Mouse (Mus musculus) adrenal gland, adult (tissue): ENCODE data around the gene Inafm2.

Experiments
- DNase-seq, 2 experiments: peaks; one replicate each; pipeline ENCODE4 v3.0.0; 2022 to 2023; ENCODE audit warnings: low spot score in 1 of 2; ENCODE audit not compliant: inconsistent age in 2 of 2

The Inafm2 gene

GRCm38 (mm10) chr2:118754143-118754542 lies 8.6 kb downstream of the Inafm2 start:
- no peak for DNase-seq

- DNase-seq, result no peak
Measured at GRCm38 (mm10) chr2:118755407-118755806, 9.8 kb downstream of the Inafm2 start.

GRCm38 (mm10) chr2:118756103-118756502 lies 10.5 kb downstream of the Inafm2 start:
- no peak for DNase-seq

DNA sequence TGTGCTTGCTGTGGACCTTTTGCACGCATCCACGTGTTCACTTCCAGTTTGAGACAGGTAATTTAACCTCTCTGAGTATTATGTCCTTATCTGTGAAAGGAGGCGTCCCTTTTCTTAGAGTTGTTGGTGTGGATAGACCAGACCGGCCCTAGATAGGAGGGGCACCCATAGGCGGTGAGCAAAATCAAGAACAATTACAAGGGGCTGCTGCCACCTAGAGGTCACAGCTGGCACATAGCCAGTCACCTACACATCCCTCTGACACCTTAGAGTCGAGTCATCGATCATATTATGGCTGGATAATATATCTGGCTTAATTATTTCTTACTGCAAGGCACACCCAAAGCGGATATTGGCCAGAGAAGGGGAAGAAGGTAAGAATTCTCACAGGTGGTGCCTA lies 14.3 kb downstream of the Inafm2 start:
- peak in 1 of 2 experiments; percentile 70 for DNase-seq

GRCm38 (mm10) chr2:118760311-118761025 lies 14.9 kb downstream of the Inafm2 start:
- peak in 1 of 2 experiments; percentile 58 for DNase-seq

DNA sequence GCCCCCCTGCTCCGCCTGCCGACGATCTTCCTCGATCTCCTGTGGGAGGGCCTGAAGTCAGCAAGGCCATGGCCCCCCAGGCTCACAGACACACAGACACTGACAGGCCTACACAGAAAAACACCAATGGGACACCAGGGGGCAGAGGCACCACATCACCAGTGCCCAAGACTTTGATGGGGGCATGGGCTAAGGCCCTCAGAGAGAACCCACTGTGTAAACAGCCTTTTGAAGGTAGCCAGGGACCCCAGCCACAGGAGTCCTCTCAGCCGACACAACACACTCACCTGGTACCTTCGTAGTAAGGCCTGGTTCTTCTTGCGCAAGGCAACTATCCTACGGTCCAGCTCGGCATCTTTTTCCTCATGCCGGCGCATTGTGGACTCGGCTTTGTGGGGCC lies 15.8 kb downstream of the Inafm2 start:
- no peak for DNase-seq

DNA sequence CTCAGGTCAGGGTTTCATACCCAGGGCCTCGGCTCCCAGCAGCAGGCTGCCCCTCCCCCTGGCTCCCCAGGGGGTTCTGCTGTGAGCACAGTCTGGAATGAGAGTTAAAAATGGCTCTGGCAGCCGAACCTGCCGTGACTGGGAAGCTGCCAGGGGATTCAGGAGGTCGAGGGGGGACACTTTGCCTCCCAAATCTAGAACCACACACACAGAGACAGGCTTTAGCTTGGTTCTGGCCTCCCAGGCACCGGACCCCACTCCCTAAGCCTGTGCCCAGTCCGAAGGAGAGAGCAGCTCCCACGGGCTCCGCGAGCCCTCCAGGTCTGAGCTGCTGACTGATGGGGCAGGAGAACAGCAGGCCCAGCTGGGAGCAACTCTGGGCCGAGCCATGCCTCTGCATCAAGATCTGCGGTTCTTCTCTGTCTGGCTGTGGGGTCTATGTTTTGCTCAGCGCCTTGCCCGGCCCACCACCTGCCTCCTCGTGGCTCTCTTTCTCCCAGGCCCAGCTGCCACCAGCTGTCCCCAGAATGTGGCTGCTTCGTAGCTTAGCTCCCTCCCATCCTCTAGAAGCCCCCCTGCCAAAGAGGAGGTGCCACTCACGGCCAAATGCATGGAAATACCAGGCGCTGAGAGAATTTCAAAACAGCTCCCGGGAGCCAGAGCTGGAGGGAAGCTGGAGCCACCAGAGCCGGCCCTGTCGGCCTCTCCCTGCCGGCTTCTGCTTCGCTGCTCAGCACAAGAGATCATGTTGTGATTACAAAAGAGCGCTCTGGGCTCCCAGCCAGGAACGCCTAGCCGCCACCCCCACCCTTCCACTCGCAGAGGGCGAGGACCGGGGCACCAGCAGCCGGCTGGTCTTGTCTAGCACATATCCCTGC lies 16.6 kb downstream of the Inafm2 start, which contains the start of gene Ccdc9b:
TSS of gene Ccdc9b (minus strand) at position 756 of the 878 bp plus-strand sequence.
- DNase-seq, result peak; percentile 94 to 98

GRCm38 (mm10) chr2:118762784-118763148 lies 17.2 kb downstream of the Inafm2 start:
- DNase-seq, result no peak

DNA sequence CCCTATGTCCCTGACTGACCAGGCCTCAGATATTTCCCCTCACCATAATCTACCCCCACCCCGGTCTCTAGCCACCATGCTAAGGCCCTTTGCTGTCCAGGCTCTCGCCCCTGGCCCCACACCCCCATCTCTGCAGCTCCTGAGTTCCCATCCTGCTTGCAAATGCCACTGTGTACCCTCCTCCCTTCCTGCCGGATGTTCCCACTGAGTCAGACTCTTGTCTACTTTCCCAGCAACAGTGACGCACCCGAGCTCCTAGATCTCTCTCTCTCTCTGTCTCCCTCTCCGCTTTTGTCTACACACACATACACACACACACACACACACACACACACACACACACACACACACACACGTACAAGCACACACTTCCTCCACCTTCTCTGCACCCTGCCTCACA lies 17.9 kb downstream of the Inafm2 start:
- peak; percentile 51 to 67 for DNase-seq

DNA sequence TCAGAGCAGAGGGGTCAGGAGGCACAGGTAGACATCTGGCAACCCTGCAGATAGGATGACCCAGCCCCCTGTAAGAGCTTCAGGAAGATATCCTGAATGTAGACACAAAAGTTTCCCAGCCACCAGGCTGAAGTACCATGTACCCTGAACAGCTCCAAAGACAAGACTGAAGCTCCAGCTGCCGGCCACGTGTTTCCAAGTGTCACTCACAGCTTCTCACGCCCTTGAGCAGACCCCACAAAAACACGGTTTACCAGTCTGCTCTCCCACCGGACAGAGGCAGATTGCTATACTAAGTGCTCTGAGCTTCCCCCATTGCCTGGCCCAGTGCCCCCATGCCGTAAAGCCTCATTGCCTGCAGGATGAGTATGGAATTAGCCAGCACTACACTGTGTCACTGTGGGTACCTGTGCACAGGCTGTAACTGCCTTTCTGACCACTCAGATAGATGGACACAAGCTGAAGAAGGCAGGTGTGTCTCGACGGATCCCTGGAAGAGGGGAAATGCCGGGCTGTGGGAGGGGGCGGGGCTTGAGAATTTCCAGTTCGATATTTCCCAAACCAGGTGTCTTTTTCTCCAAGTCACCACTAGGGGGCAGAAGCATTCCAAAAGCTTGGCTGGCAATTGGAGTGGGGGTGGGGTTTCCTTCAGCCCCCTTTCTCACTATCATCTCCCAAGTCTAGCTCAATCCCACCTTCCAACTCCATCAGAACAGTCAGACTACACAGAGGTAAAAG lies 18.7 kb downstream of the Inafm2 start:
- peak; percentile 47 to 85 for DNase-seq

DNA sequence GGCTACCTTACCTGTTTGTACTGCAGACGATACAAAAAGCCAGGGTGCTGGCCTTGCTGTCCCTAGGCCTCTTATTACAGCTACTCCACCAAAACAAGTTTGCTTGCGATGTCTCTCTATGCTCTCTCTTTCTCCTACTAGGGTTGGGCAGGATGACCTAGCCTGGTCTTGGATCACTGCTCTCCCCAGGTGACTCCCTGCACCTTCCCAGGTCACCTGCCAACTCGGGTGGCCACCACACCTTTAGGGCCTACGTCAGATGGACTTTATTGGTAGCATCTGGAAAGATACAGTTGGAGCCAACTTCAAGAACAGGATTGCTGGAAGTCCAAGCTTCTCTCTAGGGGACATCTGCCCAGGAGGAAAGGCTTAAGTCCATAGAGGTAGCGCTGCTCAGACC lies 19.3 kb downstream of the Inafm2 start:
- no peak for DNase-seq

- DNase-seq, result peak in 1 of 2 experiments; percentile 57
Measured at GRCm38 (mm10) chr2:118766041-118767033, 20.8 kb downstream of the Inafm2 start.

GRCm38 (mm10) chr2:118772158-118772874 lies 26.8 kb downstream of the Inafm2 start, which contains the start of gene Phgr1:
TSS of gene Phgr1 (plus strand) at chr2:118772769.
- DNase-seq, result no peak

DNA sequence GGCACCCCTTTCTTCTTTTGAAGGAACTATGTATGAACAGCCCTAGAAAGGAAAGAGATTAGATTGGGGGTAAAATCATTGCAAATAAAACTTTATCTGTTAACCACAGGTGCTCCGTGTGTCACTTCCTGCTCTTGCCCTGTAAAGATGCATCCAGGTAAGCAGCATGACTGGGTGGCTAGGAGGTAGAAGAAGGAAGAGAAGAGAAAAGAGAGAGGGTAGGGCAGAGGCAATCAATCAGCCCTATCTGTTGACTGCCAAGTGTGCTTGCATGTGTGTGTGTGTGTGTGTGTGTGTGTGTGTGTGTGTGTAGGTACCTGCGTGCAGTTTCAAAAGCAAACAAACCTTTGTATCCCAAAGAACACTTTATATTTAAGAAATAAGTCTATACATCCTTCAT lies 29.0 kb downstream of the Inafm2 start:
- DNase-seq, result no peak

DNA sequence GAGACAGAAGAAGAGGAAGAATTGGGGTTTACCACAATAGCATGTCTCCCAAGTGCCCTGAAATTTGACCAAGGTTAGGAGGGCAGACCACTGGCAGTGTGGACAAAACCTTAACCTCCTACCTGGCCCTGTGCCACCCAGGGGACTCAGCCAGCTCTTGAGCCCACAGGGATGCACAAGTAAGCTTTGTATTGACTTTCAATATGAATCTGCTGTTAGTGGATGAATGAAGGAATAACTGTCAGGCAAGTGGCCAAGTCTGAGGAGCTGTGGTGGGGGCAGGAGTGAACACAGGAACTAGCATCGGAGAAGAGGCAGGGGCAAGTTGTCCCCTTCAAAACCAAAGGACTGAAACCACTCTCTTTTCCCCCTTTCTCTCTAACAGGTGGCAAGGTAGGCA lies 29.8 kb downstream of the Inafm2 start:
- no peak for DNase-seq

GRCm38 (mm10) chr2:118775846-118776245 lies 30.3 kb downstream of the Inafm2 start:
- DNase-seq, result no peak

DNA sequence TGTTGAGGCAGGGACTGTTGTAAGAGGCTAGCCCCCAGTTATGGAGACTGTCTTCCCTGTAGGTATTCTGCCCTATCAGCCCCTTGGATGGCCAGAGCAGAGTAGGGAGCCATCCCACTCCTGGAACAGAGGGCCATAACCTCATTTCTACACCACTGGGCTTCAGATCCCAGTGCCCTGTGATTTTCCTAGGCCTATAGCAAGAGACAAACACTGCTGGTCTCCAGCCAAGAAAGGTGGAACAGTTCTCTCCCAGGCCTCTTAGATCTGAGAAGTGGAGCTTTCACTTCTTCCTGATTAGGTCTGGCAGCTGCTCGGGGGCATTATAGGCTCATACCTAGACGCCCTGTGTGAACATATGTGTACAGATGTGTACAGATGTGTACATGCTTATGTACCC lies 30.7 kb downstream of the Inafm2 start:
- no peak for DNase-seq

DNA sequence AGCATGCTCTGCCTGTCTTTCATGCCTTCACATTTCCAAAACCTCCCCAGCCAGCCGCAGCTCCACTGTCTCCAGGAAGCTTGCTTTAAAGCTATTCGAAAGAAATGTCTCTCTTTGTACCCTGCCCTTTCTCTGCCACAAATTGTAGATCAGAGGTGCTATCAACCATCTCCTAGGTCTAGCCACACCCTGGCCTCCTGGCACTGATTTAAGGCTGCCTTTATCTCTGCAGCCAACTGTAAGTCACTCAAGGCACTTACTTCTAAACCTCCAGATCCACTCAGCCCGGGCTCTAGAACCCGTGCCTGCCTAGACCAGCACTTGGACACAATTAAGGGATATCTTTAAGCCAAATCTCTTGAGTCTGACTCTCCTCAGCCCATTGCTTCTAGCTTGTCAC lies 32.9 kb downstream of the Inafm2 start:
- DNase-seq, result no peak

DNA sequence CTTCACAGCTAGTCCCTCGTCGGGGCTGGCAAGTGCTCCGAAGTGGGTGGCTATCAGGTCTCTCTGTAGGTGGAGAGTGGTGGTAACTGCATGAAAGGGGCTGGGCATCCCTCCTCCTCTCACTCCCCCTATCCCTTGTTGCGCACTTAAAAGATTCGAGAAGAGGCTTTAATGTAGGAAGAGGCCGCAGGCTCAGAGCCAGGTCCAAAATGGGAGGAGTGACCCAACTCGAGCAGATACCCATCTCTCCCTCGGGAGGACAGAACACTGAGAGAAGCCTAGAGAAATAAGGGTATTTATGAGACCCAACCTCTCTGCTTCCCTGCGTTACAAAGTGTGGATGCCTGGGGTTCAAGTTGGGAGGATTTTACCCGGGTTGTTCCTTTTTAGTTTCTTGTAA lies 33.5 kb downstream of the Inafm2 start:
- no peak for DNase-seq
